Mouse (Mus musculus) left cerebral cortex, postnatal 14 days (tissue): ENCODE data around the gene Srrt. TPM values are rescaled to one million over a fixed set of nuclear protein-coding genes. Genes with fewer than 3 reads are reported as not detected.

Experiments
- DNase-seq, 2 experiments: peaks; one replicate each; pipeline ENCODE4 v3.0.0; 2021 to 2022; ENCODE audit warnings: low spot score in 2 of 2, mixed read lengths in 1 of 2
- intact Hi-C: fragments of 180-260 bp; cut with DNase I; formaldehyde crosslinking; loops from one replicate; pipeline ENCODE4 v1.15.1; 2025
- long read RNA-seq, 2 experiments: library from polyadenylated mRNA; stranded (forward); transcript quantifications; one replicate each; pipeline ENCODE4 v2.0.0; 2021
- total RNA-seq, 2 experiments: library from RNA; stranded (reverse); gene quantifications; 2 replicates each; pipeline ENCODE4 v1.2.3; 2021

Srrt gene
- 100 to 1,000 TPM; 167 to 176 TPM for total RNA-seq
- long read RNA-seq, experiment 1, transcript Srrt-212 (20 exons, 2,988 nt) = minor isoform, 6 of 95 reads
- long read RNA-seq, experiment 1, transcript Srrt-201 (20 exons, 3,024 nt) = major isoform, 20 of 95 reads
- long read RNA-seq, experiment 1, partial matches to known transcripts = 54 of 95 reads
- long read RNA-seq, experiment 1, other reads (novel, unspliced or antisense) = 15 of 95 reads
- long read RNA-seq, experiment 2, transcript Srrt-201 (20 exons, 3,024 nt) = major isoform, 19 of 93 reads
- long read RNA-seq, experiment 2, transcript Srrt-212 (20 exons, 2,988 nt) = minor isoform, 7 of 93 reads
- long read RNA-seq, experiment 2, partial matches to known transcripts = 49 of 93 reads
- long read RNA-seq, experiment 2, other reads (novel, unspliced or antisense) = 16 of 93 reads

DNA sequence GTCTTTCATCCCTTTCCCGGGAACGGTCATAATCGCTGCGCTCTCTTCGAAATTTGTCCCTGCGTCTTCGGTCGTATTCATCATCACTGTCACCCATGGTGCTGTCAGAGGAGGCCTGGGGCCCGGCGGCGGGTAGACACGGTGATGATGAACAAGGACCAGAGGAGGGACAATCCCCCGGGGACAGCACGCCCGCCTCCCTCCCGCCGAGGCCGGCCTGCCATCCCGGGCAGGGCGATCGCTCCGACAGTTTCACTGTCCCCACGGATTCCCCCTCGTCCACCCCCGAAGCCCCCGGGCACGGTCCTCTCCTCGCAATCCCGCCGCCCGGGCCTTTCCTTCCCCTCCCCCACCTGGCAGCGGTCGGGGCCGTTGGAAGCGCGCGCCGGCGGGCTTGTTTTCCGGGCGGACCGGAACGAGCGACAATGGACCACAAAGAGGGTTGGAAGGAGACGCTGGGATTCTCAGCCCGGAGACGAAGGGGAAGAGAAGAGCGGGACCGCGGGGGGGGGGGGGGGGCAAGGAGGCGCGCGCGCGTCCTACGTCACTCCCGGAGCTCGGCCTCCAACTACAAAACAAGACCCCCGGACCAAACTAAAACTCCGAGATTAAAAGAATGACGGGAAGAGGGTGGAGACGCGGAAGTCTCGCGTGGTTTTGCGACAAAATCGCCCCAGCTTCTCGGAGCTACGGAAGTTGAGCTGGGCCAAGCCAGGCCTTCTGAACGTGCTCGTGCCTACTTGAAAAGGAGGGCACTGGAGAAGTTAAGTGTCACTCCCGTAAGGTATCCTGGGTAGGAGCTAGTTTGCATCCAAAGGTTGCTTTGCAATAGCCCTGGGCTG is at the start of gene Srrt:
TSS of gene Srrt (minus strand) at position 604 of the 842 bp plus-strand sequence.
- intact Hi-C loops = loop anchor here (1.0 kb wide), 1 partner anchor 12 kb away; no protein-coding TSS in a partner anchor
- DNase-seq = peak; percentile 93 to 94

- intact Hi-C loops = no loop called here
- no peak for DNase-seq
These were observed 46.6 kb upstream of the Srrt start for GRCm38 (mm10) chr5:137354091-137354490.

GRCm38 (mm10) chr5:137352011-137352975 is 44.8 kb upstream of the Srrt start:
- intact Hi-C loops = no loop called here
- no peak for DNase-seq

- intact Hi-C loops = no loop called here
- DNase-seq = no peak
These were observed 43.9 kb upstream of the Srrt start for GRCm38 (mm10) chr5:137351394-137351793.

DNA sequence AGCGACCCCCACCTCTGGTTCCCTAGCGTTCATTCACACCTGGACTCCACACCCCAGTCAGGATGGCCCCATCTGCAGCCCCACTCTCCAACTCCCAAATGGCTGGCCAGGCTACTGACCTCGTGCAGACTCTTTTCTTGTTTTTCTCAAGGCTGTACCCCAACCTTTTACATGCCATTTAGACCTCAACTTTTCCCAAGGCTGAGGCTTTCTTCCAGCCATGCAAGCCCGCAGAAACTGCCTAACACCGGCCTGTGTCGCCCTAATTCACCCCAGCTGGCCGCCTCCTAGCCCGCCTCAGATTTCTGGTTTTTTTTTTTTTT is 43.5 kb upstream of the Srrt start:
- intact Hi-C loops = no loop called here
- DNase-seq = no peak

DNA sequence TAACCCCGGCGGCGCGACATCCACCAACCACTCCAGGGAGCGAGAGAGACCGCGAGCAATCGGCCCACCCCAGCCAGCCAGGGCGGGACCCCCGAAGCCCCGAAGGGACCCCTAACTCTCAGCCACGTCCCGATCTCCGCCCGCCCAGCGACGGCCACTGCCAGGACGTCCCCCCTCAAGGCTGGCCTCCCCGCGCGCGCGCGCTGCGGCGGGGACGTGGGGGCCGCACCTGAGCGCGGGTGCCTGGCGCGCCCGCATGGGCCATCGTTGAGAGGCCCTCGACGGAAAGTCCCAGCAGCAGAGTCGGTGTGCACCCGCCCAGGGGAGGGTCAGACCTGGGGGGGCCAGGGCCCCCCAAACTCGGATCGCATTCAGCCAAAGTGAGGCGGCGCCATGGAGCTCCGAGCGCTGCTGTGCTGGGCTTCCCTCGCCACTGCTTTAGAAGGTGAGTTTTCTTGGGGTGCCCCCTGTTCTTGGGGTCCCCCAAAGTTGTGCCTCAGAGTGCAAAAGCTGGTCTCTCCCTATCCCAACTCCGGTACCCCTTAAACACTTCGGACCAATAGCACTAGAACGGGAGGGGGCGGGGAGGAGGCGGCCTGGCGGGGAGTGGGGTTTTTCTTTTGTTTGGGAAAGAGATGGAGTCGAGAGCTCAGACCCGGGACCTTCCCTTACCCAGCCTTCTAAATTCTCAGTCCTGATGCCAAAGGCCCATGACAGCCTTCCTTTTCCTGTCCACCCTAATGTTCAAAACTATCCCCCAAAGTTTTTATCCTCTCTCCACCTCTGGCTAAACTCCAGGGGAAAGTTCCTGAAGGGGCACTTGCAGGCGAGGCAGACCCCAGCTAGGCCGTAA is 43.0 kb upstream of the Srrt start:
- no peak for DNase-seq
- intact Hi-C loops = no loop called here

GRCm38 (mm10) chr5:137349384-137350204 is 42.1 kb upstream of the Srrt start, which contains the start of gene Ephb4:
Gene Ephb4 (plus strand): TSS chr5:137350109.
- DNase-seq = peak; percentile 53 to 56
- intact Hi-C loops = no loop called here

- intact Hi-C loops = no loop called here
- no peak for DNase-seq
These were observed 41.3 kb upstream of the Srrt start for GRCm38 (mm10) chr5:137348482-137349383.

DNA sequence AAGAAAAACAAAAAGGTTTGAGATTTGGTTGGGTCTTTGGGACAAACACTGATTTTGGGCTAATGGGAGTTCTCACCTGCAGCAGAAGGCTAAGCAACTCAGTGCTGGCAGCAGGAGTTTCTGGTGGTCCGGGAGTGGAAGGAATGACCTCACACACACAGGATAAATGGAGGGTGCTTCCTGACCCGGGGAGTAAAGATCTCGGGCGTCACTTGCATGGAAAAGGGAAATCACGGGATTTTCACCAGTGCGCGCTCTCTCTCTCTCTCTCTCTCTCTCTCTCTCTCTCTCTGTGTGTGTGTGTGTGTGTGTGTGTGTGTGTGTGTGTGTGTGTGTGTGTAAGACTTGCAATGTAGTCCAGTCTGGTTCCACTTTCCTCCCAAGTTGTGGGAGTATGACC is 40.4 kb upstream of the Srrt start:
- DNase-seq = no peak
- intact Hi-C loops = no loop called here

DNA sequence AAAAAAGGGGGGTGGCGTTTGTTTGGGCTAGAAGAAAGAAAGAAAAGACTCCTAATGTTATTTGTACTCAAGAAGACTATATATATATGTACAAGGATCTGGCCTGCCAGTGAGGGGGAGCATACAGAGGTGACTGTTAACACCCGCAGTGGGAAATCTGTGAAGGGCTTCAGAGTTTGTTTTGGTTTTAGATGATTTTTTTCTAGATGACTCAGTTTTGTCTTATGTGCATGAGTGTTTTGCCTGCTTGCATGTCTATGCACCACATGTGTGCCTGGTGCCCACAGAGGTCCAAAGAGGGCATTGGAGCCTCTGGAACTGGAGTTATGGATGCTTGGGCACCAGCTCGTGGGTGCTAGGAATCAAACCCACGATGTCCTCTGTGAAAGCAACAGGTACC is 39.5 kb upstream of the Srrt start:
- intact Hi-C loops = no loop called here
- DNase-seq = no peak

- intact Hi-C loops = no loop called here
- no peak for DNase-seq
These were observed 38.9 kb upstream of the Srrt start for GRCm38 (mm10) chr5:137346388-137346787.

GRCm38 (mm10) chr5:137345821-137346220 is 38.3 kb upstream of the Srrt start:
- DNase-seq = no peak
- intact Hi-C loops = no loop called here

DNA sequence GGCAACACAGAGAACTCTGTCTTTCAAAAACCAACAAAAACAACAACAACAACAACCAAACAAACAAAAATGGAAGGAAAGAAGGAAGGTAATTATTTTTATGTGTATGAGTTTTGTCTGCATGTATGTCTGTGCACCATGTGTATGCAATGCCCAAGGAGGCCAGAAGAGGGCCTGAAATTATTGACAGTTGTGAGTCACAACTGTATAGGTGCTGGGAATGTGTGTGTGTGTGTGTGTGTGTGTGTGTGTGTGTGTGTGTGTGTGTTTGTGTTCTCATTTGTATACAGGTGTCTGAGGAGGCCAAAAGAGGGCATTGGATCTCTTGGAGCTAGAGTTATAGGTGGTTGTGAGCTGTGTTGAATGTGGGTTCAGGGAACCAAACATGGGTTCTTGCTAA is 36.4 kb upstream of the Srrt start:
- no peak for DNase-seq
- intact Hi-C loops = no loop called here

GRCm38 (mm10) chr5:137343412-137343811 is 35.9 kb upstream of the Srrt start:
- no peak for DNase-seq
- intact Hi-C loops = no loop called here

DNA sequence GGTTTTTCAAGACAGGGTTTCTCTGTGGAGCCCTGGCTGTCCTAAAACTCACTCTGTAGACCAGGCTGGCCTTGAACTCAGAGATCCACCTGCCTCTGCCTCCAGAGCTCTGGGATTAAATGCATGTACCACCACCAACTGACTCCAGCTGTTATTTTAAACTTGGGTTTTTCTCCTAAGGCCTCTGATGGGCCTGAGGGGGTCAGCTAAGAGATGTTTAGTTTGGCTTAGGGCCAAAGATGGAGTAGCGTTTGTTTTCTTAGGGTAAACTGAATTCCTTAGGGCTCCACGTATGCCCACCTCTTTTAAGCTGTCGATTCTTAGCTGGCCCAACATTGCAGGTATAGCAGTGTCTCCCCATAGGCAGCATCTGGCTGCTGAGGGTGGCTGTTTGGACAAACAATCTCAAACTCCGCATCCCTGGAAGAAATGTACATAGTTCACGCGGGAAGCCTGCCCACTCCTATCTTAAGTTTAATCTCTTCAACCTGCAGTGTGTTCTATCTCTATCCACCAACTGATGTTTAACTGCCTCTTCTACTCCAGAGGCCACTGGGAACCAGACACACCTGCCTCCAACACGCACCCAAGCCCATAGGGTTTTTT is 35.0 kb upstream of the Srrt start:
- no peak for DNase-seq
- intact Hi-C loops = no loop called here

DNA sequence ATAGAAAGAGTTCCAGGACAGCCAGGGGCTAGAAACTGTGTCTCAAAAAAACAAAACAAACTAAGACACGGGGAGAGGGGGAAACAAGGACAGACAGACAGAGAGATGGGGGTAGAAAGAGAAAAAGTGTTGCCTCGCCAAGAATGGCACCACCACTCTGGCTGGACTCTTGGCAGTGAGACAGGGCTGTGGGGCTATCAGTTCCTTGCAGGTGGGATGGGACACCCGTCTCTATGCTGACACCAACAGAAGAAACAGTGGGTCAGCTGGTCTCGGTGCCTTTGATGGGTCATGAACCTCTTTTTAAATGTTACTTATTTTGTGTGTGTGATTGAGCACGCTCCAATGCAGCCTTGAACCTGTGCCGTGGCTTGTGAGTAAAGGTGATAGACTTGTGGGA is 32.7 kb upstream of the Srrt start:
- intact Hi-C loops = no loop called here

More for the DNA sequence above, 32.7 kb upstream of the Srrt start:
- DNase-seq = no peak
